Mouse (Mus musculus) spleen, embryonic (tissue): ENCODE measurements at regions not wholly inside any gene's neighbourhood (a gene's known extent, or its start where the extent isn't known, plus 50 kb on each side); places are given as distances from the start of the nearest gene placed in this dataset.

Source experiments
- CTCF ChIA-PET: fragments of 350-600 bp; sonication (Branson Sonifier 250); formaldehyde crosslinking; loops from one replicate; lab custom pipeline; 2022; lab: Charles Lee

- CTCF ChIA-PET: no interaction called here
These were observed 56.0 kb downstream of the Foxf2 start for GRCm38 (mm10) chr13:31681571-31681970.

DNA sequence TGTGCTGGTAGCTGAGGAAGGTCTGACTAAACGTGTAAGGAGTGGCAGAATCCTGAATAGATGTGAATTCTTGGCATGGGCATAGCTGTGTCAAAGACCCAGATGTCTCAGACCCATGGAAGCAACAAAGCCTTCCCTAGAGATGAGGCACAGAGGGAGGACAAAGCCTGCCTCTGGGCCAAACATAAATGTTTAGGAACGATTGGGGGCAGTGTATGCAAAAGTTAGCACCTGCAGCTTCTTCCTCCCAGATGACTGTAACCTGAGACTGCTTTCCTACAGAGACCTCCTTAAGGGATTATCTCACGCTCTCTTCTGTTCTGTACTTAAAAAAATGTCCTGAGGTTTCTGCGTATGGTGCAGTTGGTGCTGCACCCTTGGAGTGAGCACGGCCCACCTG lies 57.7 kb downstream of the Foxf2 start:
- CTCF ChIA-PET: no interaction called here

GRCm38 (mm10) chr13:31688531-31688930 lies 62.9 kb downstream of the Foxf2 start:
- CTCF ChIA-PET: no interaction called here

DNA sequence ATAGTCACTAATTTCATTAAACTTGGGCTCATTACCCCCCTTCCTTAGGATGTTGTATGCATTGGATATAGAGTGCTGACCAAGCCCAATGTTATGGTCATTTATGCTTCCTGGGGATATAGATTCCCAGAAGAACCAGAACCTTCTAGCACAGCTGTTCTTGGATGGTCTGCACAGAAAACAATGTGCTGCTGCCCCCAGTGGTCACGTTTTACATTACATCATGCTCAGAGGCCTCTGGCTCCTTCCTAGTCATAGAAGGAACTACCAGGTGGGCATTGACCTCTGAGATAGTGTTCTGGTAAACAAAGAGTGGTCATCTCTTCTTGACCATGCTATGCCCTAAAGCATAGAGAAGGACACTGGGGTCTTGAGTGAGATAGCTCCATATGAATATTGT lies 63.7 kb downstream of the Foxf2 start:
- CTCF ChIA-PET: no interaction called here

DNA sequence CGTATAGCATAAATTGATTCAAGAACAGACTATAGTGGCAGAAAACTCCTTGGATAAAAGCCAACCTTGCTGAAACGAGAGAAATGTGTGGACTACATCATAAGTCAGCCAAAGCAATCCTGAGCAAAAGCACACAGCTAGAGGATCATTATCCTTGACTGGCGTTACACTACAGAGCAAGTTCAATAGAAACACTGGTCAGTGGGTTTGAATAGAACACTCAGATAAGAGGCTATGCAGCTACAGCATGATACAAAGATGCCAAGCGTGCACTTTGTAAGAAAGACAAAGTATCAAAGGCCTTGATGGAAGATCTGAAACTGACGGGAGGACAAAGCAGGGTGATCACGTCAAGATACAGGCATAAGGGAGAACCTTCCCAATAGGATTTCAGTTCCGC lies 70.1 kb downstream of the Foxf2 start:
- CTCF ChIA-PET: interaction anchor here (0.6 kb wide), 1 partner anchor 801 kb away, joined by 4 read pairs; no protein-coding TSS in a partner anchor

- CTCF ChIA-PET: no interaction called here
These were observed 78.6 kb downstream of the Foxf2 start for GRCm38 (mm10) chr13:31704199-31704598.

DNA sequence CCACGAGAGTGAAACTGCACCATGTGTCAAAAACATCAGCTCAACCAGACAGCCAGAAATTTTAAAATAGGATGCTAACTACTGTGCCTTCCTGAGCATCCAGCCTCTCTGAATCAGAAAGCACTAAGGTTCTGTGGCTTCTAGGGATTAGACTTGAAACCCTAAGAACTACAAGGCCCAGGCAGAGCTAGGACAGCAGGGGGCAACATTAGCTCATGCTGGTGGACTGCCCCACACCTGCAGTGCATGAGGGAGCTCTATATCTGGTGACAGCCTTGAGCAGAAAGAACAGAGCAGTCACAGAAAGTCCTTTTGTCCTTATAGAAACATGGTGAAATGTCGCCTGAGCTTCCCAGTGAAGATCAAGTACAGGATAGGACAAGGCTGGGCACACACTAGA lies 79.8 kb downstream of the Foxf2 start:
- CTCF ChIA-PET: no interaction called here

DNA sequence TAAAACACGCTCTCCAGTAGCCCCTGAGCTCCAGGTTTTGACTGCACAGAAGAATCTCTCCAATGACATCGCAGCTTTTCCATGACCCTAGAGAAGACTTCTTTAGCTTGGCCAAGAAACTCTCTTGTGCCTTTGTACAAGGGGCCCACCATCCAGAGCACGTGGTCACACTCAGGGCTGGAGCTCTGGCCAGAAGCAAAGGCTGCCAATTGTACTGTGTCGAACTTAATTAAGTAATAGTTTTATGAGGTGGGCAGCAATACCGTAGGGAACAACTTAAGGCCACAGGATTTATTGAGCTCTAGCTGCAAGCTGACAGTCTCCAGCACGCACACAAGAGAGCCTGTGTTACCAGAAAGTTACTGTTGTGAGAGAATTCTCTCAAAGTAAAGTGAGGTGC lies 85.1 kb downstream of the Foxf2 start:
- CTCF ChIA-PET: no interaction called here

DNA sequence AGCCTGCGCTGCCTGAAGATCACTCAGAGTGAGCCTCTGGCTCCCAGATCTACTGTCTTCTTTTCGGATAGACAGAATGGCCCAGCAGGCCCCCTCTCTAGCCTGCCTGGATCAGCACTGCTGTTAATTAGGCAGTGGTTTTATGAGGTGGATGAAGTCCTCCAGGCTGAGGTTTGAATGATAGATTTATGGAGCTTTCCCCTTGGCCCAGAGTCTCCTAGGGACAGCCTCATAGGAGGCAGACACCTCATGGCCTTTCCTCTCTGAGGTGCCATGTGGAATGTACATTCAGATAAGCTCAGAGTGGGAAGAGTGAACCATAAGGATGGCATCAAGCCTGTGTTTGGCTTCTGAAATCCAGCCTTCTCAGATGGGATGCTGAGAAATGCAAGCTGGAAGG lies 90.1 kb downstream of the Foxf2 start:
- CTCF ChIA-PET: no interaction called here

DNA sequence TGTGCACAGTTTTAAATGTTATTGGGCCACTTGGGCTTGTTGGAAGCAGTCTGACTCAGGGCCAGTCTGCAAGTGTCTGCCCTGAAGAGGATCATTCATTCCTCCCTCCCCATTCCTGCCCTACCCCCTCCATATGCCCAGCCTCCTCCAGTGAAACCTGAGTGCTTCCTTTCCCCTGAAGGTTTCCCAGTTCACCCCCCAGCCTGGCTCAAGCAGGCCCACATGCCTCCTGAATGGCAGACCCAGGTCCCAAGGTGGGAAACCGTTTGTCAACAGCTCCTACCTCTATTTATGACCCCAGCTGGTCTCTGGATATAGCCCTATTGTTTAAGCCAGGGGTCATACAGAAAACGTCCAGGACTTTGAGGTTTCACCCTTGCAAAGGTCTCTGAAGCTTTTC lies 89.7 kb upstream of the Foxc1 start:
- CTCF ChIA-PET: no interaction called here

DNA sequence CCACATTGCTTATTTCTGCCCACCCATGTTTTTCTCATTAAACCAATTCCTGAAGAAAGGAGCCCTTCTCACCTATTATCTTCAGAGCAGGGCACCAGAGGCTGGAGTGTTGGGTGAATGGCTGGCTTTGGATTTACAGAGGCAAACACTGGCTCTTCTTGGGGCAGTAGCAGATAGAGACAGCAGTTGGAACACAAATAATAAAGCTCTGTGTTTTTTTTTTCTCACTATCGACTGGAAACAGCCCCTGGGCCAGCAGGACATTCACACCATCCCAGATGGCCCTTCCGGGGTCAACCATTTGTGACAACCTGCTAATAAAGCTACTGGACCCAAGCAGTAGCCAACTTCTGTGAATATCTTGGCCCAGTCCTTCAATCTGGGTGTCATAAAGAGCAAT lies 85.7 kb upstream of the Foxc1 start:
- CTCF ChIA-PET: no interaction called here

GRCm38 (mm10) chr13:31728862-31729261 lies 77.6 kb upstream of the Foxc1 start:
- CTCF ChIA-PET: no interaction called here

DNA sequence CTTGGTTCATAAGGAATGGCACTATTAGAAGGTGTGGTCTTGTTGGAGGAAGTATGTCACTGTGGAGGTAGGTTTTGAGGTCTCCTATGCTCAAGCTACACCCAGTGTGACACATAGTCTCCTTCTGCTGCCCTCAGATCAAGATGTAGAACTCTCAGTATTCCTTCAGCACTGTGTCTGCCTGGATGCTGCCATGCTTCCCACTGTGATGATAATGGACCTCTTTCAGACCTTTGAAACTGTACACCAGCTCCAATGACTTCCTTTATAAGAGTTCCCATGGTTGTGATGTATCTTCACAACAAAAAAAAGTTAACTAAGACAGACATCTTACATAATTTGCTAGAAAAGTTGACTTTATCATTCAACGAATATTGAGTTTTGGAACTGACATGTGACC lies 60.2 kb upstream of the Foxc1 start:
- CTCF ChIA-PET: no interaction called here
